Mouse (Mus musculus): ENCODE measurements around the gene Urm1. TPM values are rescaled to one million over a fixed set of nuclear protein-coding genes. Genes with fewer than 3 reads are reported as not detected.
"Not testable (repeated sequence)": the region's sequence is repeated elsewhere in the genome, so short reads cannot be mapped to it uniquely, and the experiment has no call there.

The Urm1 gene
- total RNA-seq, 2 experiments from 2014 or later = 39.4 to 43.6 TPM

- peak; percentile 62 for DNase-seq
Observed at GRCm38 (mm10) chr2:29858748-29859473, 39.0 kb downstream of the Urm1 start.

- no peak for DNase-seq
Observed at GRCm38 (mm10) chr2:29865125-29865524, 45.2 kb downstream of the Urm1 start.

GRCm38 (mm10) chr2:29868949-29869645, 49.2 kb downstream of the Urm1 start, which contains the start of gene Cercam:
TSS of gene Cercam (plus strand) at chr2:29869164.
- peak; percentile 91 for DNase-seq

GRCm38 (mm10) chr2:29869646-29870451, 50.0 kb downstream of the Urm1 start:
- peak; percentile 31 for DNase-seq

GRCm38 (mm10) chr2:29872581-29873295, 52.9 kb downstream of the Urm1 start:
- peak; percentile 26 for DNase-seq

- DNase-seq = no peak
Observed at GRCm38 (mm10) chr2:29873801-29874200, 53.9 kb downstream of the Urm1 start.

- no peak for DNase-seq
Observed at GRCm38 (mm10) chr2:29878061-29878460, 58.2 kb downstream of the Urm1 start.

GRCm38 (mm10) chr2:29879191-29879590, 59.3 kb downstream of the Urm1 start:
- no peak for DNase-seq

GRCm38 (mm10) chr2:29879964-29880830, 60.3 kb downstream of the Urm1 start:
- DNase-seq = peak; percentile 75

- DNase-seq = not testable (repeated sequence)
Observed at GRCm38 (mm10) chr2:29886659-29887292, 66.9 kb downstream of the Urm1 start.

- peak; percentile 100 for DNase-seq
Observed at GRCm38 (mm10) chr2:29889066-29889944, 69.4 kb downstream of the Urm1 start, which contains the start of gene Odf2. TSS of gene Odf2 (plus strand) at chr2:29889221.

- peak; percentile 93 for DNase-seq
Observed at GRCm38 (mm10) chr2:29889991-29890833, 70.3 kb downstream of the Urm1 start.

GRCm38 (mm10) chr2:29891773-29892172, 71.9 kb downstream of the Urm1 start:
- no peak for DNase-seq

Small RNA genes within 50 kb of the gene (microRNA-seq; reads per million reads assigned to microRNA genes)
- not detected for gene Mir219a-2
- not detected for gene Mir219b

Other genes starting within 250 kb of the Urm1 start
- gene Rapgef1, start 200.4 kb upstream of the Urm1 start, total RNA-seq (2021) = 10 to 100 TPM; 58.5 to 66.5 TPM
- gene Gm13420, start 68.4 kb upstream of the Urm1 start, total RNA-seq (2021) = under 1 TPM in 1 of 2 experiments, not detected in 1; 0.48 TPM
- not detected for gene Gm13547, start 60.8 kb upstream of the Urm1 start, total RNA-seq (2021)
- gene Coq4, start 32.6 kb upstream of the Urm1 start, total RNA-seq (2021) = 10 to 100 TPM; 16.4 to 21.8 TPM
- gene Trub2, start 31.6 kb upstream of the Urm1 start, total RNA-seq (2021) = 10 to 100 TPM; 25.7 to 43.1 TPM
- gene Slc27a4, start 17.4 kb upstream of the Urm1 start, total RNA-seq (2021) = 10 to 100 TPM; 26.8 to 27.8 TPM
- 10 to 100 TPM; 16.6 to 19.0 TPM for gene Cercam, start 49.1 kb downstream of the Urm1 start, total RNA-seq (2021)
- gene Odf2, start 69.1 kb downstream of the Urm1 start, total RNA-seq (2021) = 10 to 100 TPM; 41.1 to 44.6 TPM
- 10 to 100 TPM; 31.8 to 36.5 TPM for gene Gle1, start 115.4 kb downstream of the Urm1 start, total RNA-seq (2021)
- gene Sptan1, start 145.5 kb downstream of the Urm1 start, total RNA-seq (2021) = 100 to 1,000 TPM; 200 to 226 TPM
- 10 to 100 TPM; 20.1 to 24.4 TPM for gene Wdr34, start 228.8 kb downstream of the Urm1 start, total RNA-seq (2021)
- gene Set, start 237.3 kb downstream of the Urm1 start, total RNA-seq (2021) = 100 to 1,000 TPM; 216 to 221 TPM